Mouse (Mus musculus) myocyte (in vitro differentiated cells): ENCODE data around the gene Kank3.

Source experiments
- CEBPB ChIP-seq: IDR thresholded peaks from 2 replicates; pipeline ENCODE4 v1.6.1; 2011; ENCODE audit warnings: mild to moderate bottlenecking, moderate library complexity; ENCODE audit not compliant: poor library complexity, insufficient read depth, severe bottlenecking
- E2F4 ChIP-seq: IDR thresholded peaks from one replicate; pipeline ENCODE4 v1.6.1; 2011; ENCODE audit warnings: mild to moderate bottlenecking, control low read depth, moderate library complexity; ENCODE audit not compliant: insufficient read depth
- MAX ChIP-seq: IDR thresholded peaks from one replicate; pipeline ENCODE4 v1.6.1; 2011; ENCODE audit warnings: low read depth, mild to moderate bottlenecking, control low read depth
- POLR2A ChIP-seq: IDR thresholded peaks from one replicate; pipeline ENCODE4 v1.6.1; 2011; ENCODE audit warnings: low read depth, mild to moderate bottlenecking, control low read depth, moderate library complexity; ENCODE audit not compliant: insufficient read length
- POLR2AphosphoS2 ChIP-seq: IDR thresholded peaks from one replicate; pipeline ENCODE4 v1.6.1; 2011; ENCODE audit warnings: low read depth, control low read depth; ENCODE audit not compliant: insufficient read length
- REST ChIP-seq: IDR thresholded peaks from one replicate; pipeline ENCODE4 v1.6.1; 2011; ENCODE audit warnings: mild to moderate bottlenecking, control low read depth, moderate library complexity; ENCODE audit not compliant: insufficient read depth, insufficient read length
- SRF ChIP-seq: IDR thresholded peaks from one replicate; pipeline ENCODE4 v1.6.1; 2011; ENCODE audit warnings: low read depth; ENCODE audit not compliant: control insufficient read depth, insufficient read length
- TCF12 ChIP-seq: IDR thresholded peaks from one replicate; pipeline ENCODE4 v1.6.1; 2011; ENCODE audit warnings: mild to moderate bottlenecking, control low read depth; ENCODE audit not compliant: poor library complexity, insufficient read depth, severe bottlenecking
- TCF3 ChIP-seq: IDR thresholded peaks from one replicate; pipeline ENCODE4 v1.6.1; 2011; ENCODE audit warnings: low read depth, control low read depth; ENCODE audit not compliant: insufficient read length
- USF1 ChIP-seq: IDR thresholded peaks from one replicate; pipeline ENCODE4 v1.6.1; 2011; ENCODE audit warnings: low read depth, mild to moderate bottlenecking, control low read depth, moderate library complexity

DNA sequence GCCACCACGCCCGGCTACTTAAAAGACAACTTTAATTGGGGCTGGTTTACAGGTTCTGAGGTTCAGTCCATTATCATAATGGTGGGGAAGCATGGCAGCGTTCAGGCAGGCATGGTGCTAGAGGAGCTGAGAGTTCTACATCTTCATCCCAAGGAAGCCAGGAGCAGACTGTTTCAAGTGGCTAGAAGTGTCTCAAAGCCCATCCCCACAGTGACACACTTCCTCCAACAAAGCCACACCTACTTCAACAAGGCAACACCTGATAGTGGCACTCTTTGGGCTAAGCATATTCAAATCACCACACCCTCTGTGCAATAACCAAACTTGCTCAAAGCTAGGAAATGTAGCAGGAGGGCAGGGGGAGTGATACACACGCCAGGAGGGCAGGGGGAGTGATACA is 6.1 kb upstream of the Kank3 start:
- TF ChIP-seq POLR2A: no peak
- no peak for TF ChIP-seq USF1
- no peak for TF ChIP-seq TCF12
- TF ChIP-seq TCF3: no peak
- no peak for TF ChIP-seq SRF
- no peak for TF ChIP-seq REST
- no peak for TF ChIP-seq MAX
- no peak for TF ChIP-seq E2F4
- TF ChIP-seq POLR2AphosphoS2: no peak
- TF ChIP-seq CEBPB: no peak
